Mouse (Mus musculus) midbrain, embryonic 11.5 days (tissue): Measurements from ENCODE around the gene Naa15. TPM values are rescaled to one million over a fixed set of nuclear protein-coding genes. Genes with fewer than 3 reads are reported as not detected.
"Not testable (repeated sequence)": the region's sequence is repeated elsewhere in the genome, so short reads cannot be mapped to it uniquely, and the experiment has no call there.

Experiments
- ATAC-seq: fragments of 200-750 bp; cut with Nextera tagmentation; 2 replicates; pipeline ENCODE4 v1.8.0; 2017; ENCODE audit warnings: moderate TSS enrichment, moderate library complexity; ENCODE audit not compliant: low FRiP score
- DNase-seq: peaks from one replicate; pipeline ENCODE4 v3.0.0; 2015; ENCODE audit warnings: low spot score; ENCODE audit errors: missing footprints
- H3K27ac ChIP-seq: fragments of 300-500 bp; sonication (generic); 2 replicates; pipeline ENCODE4 v1.5.1; 2014; ENCODE audit warnings: low read depth, low read length
- H3K27me3 ChIP-seq: fragments of 300-500 bp; sonication (generic); 2 replicates; pipeline ENCODE4 v1.6.1; 2014; ENCODE audit warnings: mild to moderate bottlenecking, low read length, moderate library complexity, mixed read lengths; ENCODE audit not compliant: control insufficient read depth, insufficient read depth
- H3K36me3 ChIP-seq: fragments of 300-500 bp; sonication (generic); 2 replicates; pipeline ENCODE4 v1.6.1; 2014; ENCODE audit warnings: mild to moderate bottlenecking, low read length, moderate library complexity, mixed read lengths; ENCODE audit not compliant: control insufficient read depth, insufficient read depth
- H3K4me1 ChIP-seq: fragments of 300-500 bp; sonication (generic); 2 replicates; pipeline ENCODE4 v1.6.1; 2014; ENCODE audit warnings: low read length; ENCODE audit not compliant: control insufficient read depth, insufficient read depth
- H3K4me2 ChIP-seq: fragments of 300-500 bp; sonication (generic); 2 replicates; pipeline ENCODE4 v1.6.1; 2014; ENCODE audit warnings: mild to moderate bottlenecking, moderate library complexity
- H3K4me3 ChIP-seq: fragments of 300-500 bp; sonication (generic); 2 replicates; pipeline ENCODE4 v1.5.1; 2014; ENCODE audit warnings: low read depth, low read length
- H3K9ac ChIP-seq: fragments of 300-500 bp; sonication (generic); 2 replicates; pipeline ENCODE4 v1.6.1; 2014; ENCODE audit warnings: low read length
- H3K9me3 ChIP-seq: fragments of 300-500 bp; sonication (generic); 2 replicates; pipeline ENCODE4 v1.6.1; 2016; ENCODE audit warnings: low read length; ENCODE audit not compliant: control insufficient read depth
- WGBS: fragments of 180-500 bp; shearing (Covaris S2); extraction: QIAGEN DNeasy Blood & Tissue Kit; methylation state at CpG from one replicate; pipeline ENCODE4 v1.1.7; 2014; 5-methylcytosine and 5-hydroxymethylcytosine counted together
- polyA plus RNA-seq: library from polyadenylated mRNA; unstranded; fragments of >200 nt; fragmentation: Nextera tagmentation; extraction: Ambion mirVana; gene quantifications from 2 replicates; pipeline ENCODE4 v1.2.1, GENCODE M21; 2014

Gene Naa15
- polyA plus RNA-seq, 1 experiment from 2014 or later: 54.5 TPM

DNA sequence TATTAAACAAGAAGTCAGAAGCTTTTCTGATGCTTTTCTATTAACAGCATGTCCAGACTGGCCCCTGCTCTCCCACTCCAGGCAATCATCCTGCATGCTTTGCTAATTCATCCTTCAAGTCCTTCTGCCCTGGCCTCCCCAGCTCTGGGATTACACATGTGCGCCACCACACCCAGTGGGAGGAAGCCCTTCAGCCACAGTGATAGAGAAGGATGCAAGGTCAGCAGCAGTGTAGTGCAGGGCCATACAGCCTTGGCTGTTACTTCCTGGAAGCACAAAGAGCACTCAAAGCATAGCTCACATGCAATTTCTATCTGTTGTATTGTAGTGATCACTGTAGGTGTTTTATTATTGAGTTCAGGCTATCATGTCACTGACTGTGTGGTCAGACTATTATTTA lies 1.7 kb upstream of the Naa15 start:
- no peaks in the 10 kb centered on the region for H3K27me3 ChIP-seq
- H3K4me2 ChIP-seq: no peak overlapping the region
- H3K27ac ChIP-seq: no peak overlapping the region
- H3K9ac ChIP-seq: no peak overlapping the region
- no peak for DNase-seq
- no peaks in the 10 kb centered on the region for H3K9me3 ChIP-seq
- H3K4me3 ChIP-seq: no peak overlapping the region
- no peak for ATAC-seq
- H3K36me3 ChIP-seq: no peaks in the 10 kb centered on the region
- H3K4me1 ChIP-seq: peaks cover 18% of the 10 kb centered on the region
- 81% methylated on average over 1 of the region's 1 CpGs for WGBS

DNA sequence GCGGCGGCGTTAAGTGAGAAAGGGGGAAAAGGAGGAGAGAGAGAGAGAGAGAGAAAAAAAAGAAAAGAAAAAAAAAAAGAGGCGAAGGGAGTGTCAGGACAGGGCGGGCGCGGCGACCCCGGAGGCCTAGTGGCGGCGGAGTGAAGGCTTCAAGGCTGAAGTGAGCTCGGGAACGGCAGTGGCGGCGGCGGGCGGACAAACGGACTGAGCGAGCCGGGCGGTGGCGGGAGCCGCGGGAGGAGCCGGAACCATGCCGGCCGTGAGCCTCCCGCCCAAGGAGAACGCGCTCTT lies 1.1 kb downstream of the Naa15 start:
- DNase-seq (no peak), ATAC-seq (peak; percentile 77)
- no peaks in the 10 kb centered on the region for H3K9me3 ChIP-seq
- under 1% methylated on average over 30 of the region's 30 CpGs for WGBS
- H3K4me1 ChIP-seq: peaks cover 18% of the 10 kb centered on the region
- no peaks in the 10 kb centered on the region; the same call in 1 of the 2 replicates for H3K36me3 ChIP-seq
- peak overlapping the region; percentile 87 for H3K27ac ChIP-seq
- H3K4me2 ChIP-seq: peak overlapping the region; percentile 79
- H3K9ac ChIP-seq: peak overlapping the region; percentile 93
- peak overlapping the region; percentile 76 for H3K4me3 ChIP-seq
- no peaks in the 10 kb centered on the region for H3K27me3 ChIP-seq

DNA sequence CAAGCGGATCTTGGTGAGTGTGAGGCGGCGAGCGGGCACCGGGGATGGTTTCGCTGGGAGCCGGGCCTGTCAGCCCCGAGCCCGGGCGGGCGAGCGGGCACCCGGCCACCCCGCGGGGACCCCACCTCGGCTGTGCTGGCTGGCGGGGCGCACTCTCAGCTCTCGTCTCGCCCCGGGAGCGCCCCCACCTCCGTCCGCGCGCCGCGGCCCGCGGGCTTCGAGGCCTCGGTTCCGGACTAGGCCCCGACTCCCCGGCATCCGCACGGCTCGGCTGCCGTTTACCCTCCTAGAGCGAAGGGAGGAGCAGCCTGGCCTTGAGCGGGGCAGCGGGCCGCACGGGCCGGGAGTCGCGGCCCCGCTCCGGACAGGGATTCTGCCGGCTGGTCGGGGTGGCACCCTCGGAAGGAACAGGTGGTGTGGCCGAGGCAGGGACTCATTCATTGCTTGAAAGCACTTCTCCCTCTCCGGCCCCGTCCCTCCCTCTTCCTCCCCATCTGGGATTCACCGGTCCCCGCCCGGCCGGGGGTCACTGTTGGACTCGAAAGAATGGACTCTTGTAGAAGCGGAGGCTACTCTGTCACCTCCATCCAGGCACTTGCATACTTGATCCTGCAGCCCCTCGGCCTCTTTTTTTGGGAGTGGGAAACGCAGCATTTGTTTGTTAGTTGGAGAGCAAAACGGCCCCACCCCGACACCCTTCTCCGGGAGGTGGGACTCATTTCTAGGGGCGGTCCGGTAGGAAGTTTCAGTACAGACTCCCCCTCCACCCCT lies 1.6 kb downstream of the Naa15 start:
- under 1% methylated on average over 63 of the region's 68 CpGs for WGBS
- H3K27me3 ChIP-seq: no peaks in the 10 kb centered on the region

DNA sequence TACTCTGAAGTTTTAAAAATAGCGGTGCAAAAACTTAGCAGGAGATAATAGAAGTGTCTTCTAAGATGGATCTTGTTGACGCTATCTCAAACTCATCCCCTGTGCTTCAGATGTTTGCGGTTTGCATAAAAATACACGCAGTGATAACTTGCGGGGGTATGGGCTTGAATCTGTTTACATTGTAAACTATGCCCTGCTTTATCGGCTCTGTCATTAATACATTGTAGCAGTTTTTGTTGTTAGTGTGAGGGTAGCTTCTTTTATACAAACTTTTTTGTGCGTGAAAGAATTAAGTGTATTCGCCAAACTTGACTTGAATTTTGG lies 2.1 kb downstream of the Naa15 start:
- Histone ChIP-seq H3K4me2 (peak overlapping the region; percentile 79), H3K4me3 (peak overlapping the region; percentile 76), H3K9me3 (no peaks in the 10 kb centered on the region), H3K36me3 (no peaks in the 10 kb centered on the region; the same call in 1 of the 2 replicates), H3K27me3 (no peaks in the 10 kb centered on the region), H3K9ac (peak overlapping the region; percentile 93), H3K4me1 (peaks cover 18% of the 10 kb centered on the region), H3K27ac (peak overlapping the region; percentile 87; the same call in 1 of the 2 replicates)
- ATAC-seq (no peak), DNase-seq (peak; percentile 92)
- WGBS: 10% methylated on average over 8 of the region's 8 CpGs

More for the DNA sequence above, 1.6 kb downstream of the Naa15 start:
- Histone ChIP-seq H3K9ac (peak overlapping the region; percentile 93), H3K4me3 (peak overlapping the region; percentile 76), H3K36me3 (no peaks in the 10 kb centered on the region; the same call in 1 of the 2 replicates), H3K27ac (peak overlapping the region; percentile 87), H3K4me2 (peak overlapping the region; percentile 79), H3K9me3 (no peaks in the 10 kb centered on the region), H3K4me1 (peaks cover 18% of the 10 kb centered on the region)
- peak; percentile 94 for DNase-seq
- ATAC-seq: peak; percentile 68

DNA sequence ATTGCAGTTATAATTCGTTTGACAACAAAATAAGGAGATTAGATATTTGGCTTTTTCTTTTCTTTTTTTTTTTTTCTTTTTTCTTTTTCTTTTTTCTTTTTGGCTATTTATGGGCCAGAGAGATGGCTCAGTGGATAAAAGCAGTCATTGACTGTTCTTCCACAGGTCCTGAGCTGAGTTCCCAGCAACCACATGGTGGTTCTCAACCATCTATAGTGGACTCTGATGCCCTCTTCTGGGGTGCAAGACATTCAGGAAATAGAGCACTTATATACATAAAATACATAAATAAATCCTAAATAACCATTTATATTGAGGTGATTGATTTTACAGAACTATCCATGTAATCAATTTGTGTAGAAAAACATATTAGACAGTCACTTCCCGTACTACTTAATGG lies 2.5 kb downstream of the Naa15 start:
- no peaks in the 10 kb centered on the region for H3K9me3 ChIP-seq
- H3K4me1 ChIP-seq: peaks cover 18% of the 10 kb centered on the region
- no peaks in the 10 kb centered on the region; the same call in 1 of the 2 replicates for H3K36me3 ChIP-seq
- H3K27ac ChIP-seq: no peak overlapping the region
- DNase-seq (no peak), ATAC-seq (no peak)
- H3K4me2 ChIP-seq: peak overlapping the region; percentile 79
- H3K4me3 ChIP-seq: peak overlapping the region; percentile 76
- H3K27me3 ChIP-seq: no peaks in the 10 kb centered on the region
- no peak overlapping the region; the same call in 1 of the 2 replicates for H3K9ac ChIP-seq
- 42% methylated on average over 2 of the region's 2 CpGs for WGBS

DNA sequence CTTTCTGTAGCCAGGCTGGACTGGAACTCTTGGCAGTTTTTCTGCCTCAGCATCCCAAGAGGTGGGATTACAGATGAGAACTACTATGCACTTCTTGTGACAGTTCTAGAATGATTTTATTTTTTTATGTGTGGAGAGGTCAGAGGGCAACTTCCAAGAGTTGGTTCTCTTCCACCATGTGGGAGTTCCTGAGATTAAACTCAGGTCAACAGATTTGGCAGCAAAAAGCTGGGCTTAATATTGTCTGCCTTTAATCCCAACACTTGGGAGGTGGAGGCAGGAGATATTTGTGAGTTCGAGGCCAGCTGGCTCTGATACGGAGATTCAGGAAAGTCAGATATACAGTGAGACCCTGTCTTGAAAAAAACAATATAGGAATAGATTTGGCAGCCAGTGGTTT lies 3.0 kb downstream of the Naa15 start:
- DNase-seq (no peak), ATAC-seq (no peak)
- H3K36me3 ChIP-seq: no peaks in the 10 kb centered on the region; the same call in 1 of the 2 replicates
- H3K4me1 ChIP-seq: peaks cover 18% of the 10 kb centered on the region
- H3K4me3 ChIP-seq: peak overlapping the region; percentile 5; the same call in 1 of the 2 replicates
- H3K9me3 ChIP-seq: no peaks in the 10 kb centered on the region
- no peak overlapping the region for H3K9ac ChIP-seq
- WGBS: 73% methylated on average over 2 of the region's 2 CpGs
- peak overlapping the region; percentile 79; the same call in 1 of the 2 replicates for H3K4me2 ChIP-seq
- no peak overlapping the region for H3K27ac ChIP-seq
- no peaks in the 10 kb centered on the region for H3K27me3 ChIP-seq

DNA sequence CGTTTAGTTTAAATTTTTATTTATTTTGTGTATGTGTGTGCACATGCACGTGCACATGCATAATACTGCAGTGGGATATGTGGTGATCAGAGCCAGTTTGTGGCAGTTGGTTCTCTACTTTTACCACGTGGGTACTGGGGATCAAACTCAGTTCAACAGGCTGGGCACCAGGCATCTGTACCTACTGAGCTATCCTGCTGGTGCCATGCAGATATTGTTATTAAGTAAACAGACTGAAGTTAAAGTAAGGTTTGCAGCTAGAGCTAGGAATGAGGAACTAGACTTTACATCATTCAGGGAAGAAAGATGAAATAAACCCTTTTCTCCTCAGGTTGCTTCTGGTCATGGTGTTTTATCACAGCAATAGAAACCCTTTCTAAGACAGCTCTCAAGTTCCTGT lies 7.0 kb downstream of the Naa15 start:
- Histone ChIP-seq H3K27me3 (no peaks in the 10 kb centered on the region), H3K4me3 (no peak overlapping the region), H3K4me1 (peaks cover 9% of the 10 kb centered on the region), H3K9me3 (no peaks in the 10 kb centered on the region), H3K4me2 (no peak overlapping the region), H3K27ac (no peak overlapping the region), H3K36me3 (no peaks in the 10 kb centered on the region; the same call in 1 of the 2 replicates), H3K9ac (no peak overlapping the region)
- no peak for DNase-seq
- WGBS: 88% methylated on average over 3 of the region's 3 CpGs
- ATAC-seq: no peak

DNA sequence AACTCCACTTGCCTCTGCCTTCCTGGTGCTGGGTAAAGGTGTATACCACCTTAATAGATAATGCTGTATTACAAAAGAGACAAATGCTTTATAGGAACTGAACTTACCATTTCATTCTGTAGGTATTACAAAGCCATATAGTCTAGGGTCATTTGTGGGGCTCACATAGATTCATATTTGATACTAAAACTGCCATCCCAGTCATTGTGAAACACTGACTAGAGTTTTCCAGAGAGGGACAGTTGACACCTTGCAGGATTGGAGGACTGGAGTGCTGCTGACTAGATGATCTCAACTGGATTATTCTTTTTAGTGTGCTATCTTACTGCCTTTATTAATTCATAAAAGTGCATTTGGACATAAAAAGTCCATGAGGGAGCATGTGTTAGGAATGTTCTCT lies 10.4 kb downstream of the Naa15 start:
- Histone ChIP-seq H3K9ac (no peak overlapping the region), H3K9me3 (no peaks in the 10 kb centered on the region), H3K4me1 (no peaks in the 10 kb centered on the region), H3K36me3 (no peaks in the 10 kb centered on the region), H3K4me2 (no peak overlapping the region), H3K27ac (no peak overlapping the region), H3K4me3 (no peak overlapping the region), H3K27me3 (no peaks in the 10 kb centered on the region)
- ATAC-seq (no peak), DNase-seq (no peak)

DNA sequence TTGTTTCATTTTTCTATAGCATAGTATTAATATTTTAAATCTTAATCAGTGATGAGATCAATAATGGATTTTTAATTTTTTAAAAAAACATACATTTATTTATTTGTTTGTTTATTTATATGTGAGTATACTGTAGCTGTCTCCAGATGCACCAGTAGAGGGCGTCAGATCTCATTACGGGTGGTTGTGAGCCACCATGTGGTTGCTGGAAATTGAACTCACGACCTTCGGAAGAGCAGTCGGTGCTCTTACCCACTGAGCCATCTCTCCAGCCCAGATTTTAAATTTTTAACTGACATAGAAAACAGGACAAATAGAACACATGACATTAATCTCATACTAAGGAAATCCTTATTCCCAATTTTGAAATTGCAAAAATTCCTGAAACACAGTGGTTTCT lies 19.4 kb downstream of the Naa15 start:
- not testable (repeated sequence) for H3K36me3 ChIP-seq, H3K4me2 ChIP-seq, DNase-seq, H3K27me3 ChIP-seq, H3K4me3 ChIP-seq, ATAC-seq, H3K9ac ChIP-seq, H3K27ac ChIP-seq, H3K9me3 ChIP-seq, H3K4me1 ChIP-seq
- 87% methylated on average over 5 of the region's 5 CpGs for WGBS
